Mouse (Mus musculus) hematopoietic stem cell, adult 5-6 weeks (primary cell): ENCODE results near the gene Fermt2. TPM values are rescaled to one million over a fixed set of nuclear protein-coding genes. Genes with fewer than 3 reads are reported as not detected.

Source experiments
- ATAC-seq, 2 experiments: fragments of 125-278 bp in 1 of 2; replicated peaks in 1 of 2; 2 replicates each; pipeline ENCODE4 v1.8.0; 2016 to 2017; ENCODE audit warnings: inconsistent platforms in 2 of 2, mild to moderate bottlenecking in 2 of 2, moderate number of reproducible peaks in 2 of 2, low read depth in 1 of 2, moderate TSS enrichment in 1 of 2; ENCODE audit not compliant: low FRiP score in 2 of 2, poor library complexity in 2 of 2, severe bottlenecking in 2 of 2, insufficient read depth in 1 of 2, low TSS enrichment in 1 of 2
- total RNA-seq: library from RNA; stranded (forward); fragments of 172-1452, 232-1000 nt; gene quantifications from 2 replicates; pipeline ENCODE4 v1.2.3, GENCODE M21; 2017

The Fermt2 gene
- total RNA-seq, 1 experiment from 2014 or later = not detected

GRCm38 (mm10) chr14:45419323-45419722 is 110.6 kb downstream of the Fermt2 start:
- ATAC-seq = no peak

- ATAC-seq = no peak
These were observed 111.4 kb downstream of the Fermt2 start for GRCm38 (mm10) chr14:45418553-45418952.

- ATAC-seq = no peak
These were observed 113.7 kb downstream of the Fermt2 start for GRCm38 (mm10) chr14:45416265-45416664.

Other genes with a start within 250 kb of the Fermt2 start
- gene Ero1l, start 211.3 kb downstream of the Fermt2 start, total RNA-seq = 25.8 and 26.0 TPM in 2 replicates
- gene Psmc6, start 200.3 kb downstream of the Fermt2 start, total RNA-seq = 214 and 262 TPM in 2 replicates
- gene Styx, start 179.0 kb downstream of the Fermt2 start, total RNA-seq = 21.1 and 30.4 TPM in 2 replicates
- 25.6 and 29.3 TPM in 2 replicates for gene Gnpnat1, start 125.2 kb downstream of the Fermt2 start, total RNA-seq
- 39.0 and 41.4 TPM in 2 replicates for gene Ddhd1, start 128.0 kb upstream of the Fermt2 start, total RNA-seq